Mouse (Mus musculus) 3134 (cell line): ENCODE results near the gene Rft1.
A peak's percentile ranks its signal among the peaks of the same experiment; 100 is the strongest.

Experiments
- DNase-seq: peaks from one replicate; pipeline ENCODE4 v3.0.0-alpha.2; 2011; ENCODE audit warnings: low spot score; ENCODE audit not compliant: insufficient read length; ENCODE audit errors: extremely low read depth

Rft1 gene

GRCm38 (mm10) chr14:30629839-30630238 lies 24.3 kb upstream of the Rft1 start:
- DNase-seq, result no peak

GRCm38 (mm10) chr14:30630811-30631576 lies 23.2 kb upstream of the Rft1 start:
- no peak for DNase-seq

- DNase-seq, result peak; percentile 65
Observed at GRCm38 (mm10) chr14:30631834-30632233, 22.3 kb upstream of the Rft1 start.

- DNase-seq, result no peak
Observed at GRCm38 (mm10) chr14:30633708-30634107, 20.5 kb upstream of the Rft1 start.

- no peak for DNase-seq
Observed at GRCm38 (mm10) chr14:30634418-30634817, 19.7 kb upstream of the Rft1 start.

GRCm38 (mm10) chr14:30635219-30635910 lies 18.8 kb upstream of the Rft1 start:
- peak; percentile 49 for DNase-seq

- no peak for DNase-seq
Observed at GRCm38 (mm10) chr14:30636499-30636898, 17.7 kb upstream of the Rft1 start.

- no peak for DNase-seq
Observed at GRCm38 (mm10) chr14:30637087-30637486, 17.1 kb upstream of the Rft1 start.

- no peak for DNase-seq
Observed at GRCm38 (mm10) chr14:30638009-30638408, 16.2 kb upstream of the Rft1 start.

GRCm38 (mm10) chr14:30638686-30639085 lies 15.5 kb upstream of the Rft1 start:
- no peak for DNase-seq

GRCm38 (mm10) chr14:30641748-30642147 lies 12.4 kb upstream of the Rft1 start:
- DNase-seq, result no peak

- no peak for DNase-seq
Observed at GRCm38 (mm10) chr14:30644026-30644425, 10.1 kb upstream of the Rft1 start.

GRCm38 (mm10) chr14:30645066-30645465 lies 9.1 kb upstream of the Rft1 start:
- DNase-seq, result no peak

- no peak for DNase-seq
Observed at GRCm38 (mm10) chr14:30646486-30646885, 7.7 kb upstream of the Rft1 start.

GRCm38 (mm10) chr14:30648478-30648877 lies 5.7 kb upstream of the Rft1 start:
- peak; percentile 35 for DNase-seq

- DNase-seq, result no peak
Observed at GRCm38 (mm10) chr14:30649745-30650144, 4.4 kb upstream of the Rft1 start.

GRCm38 (mm10) chr14:30650969-30651368 lies 3.2 kb upstream of the Rft1 start:
- peak; percentile 60 for DNase-seq

- no peak for DNase-seq
Observed at GRCm38 (mm10) chr14:30654691-30655228, 600 bp downstream of the Rft1 start.

GRCm38 (mm10) chr14:30655531-30655930 lies 1.4 kb downstream of the Rft1 start:
- no peak for DNase-seq

- no peak for DNase-seq
Observed at GRCm38 (mm10) chr14:30666061-30666460, 11.9 kb downstream of the Rft1 start.

- DNase-seq, result no peak
Observed at GRCm38 (mm10) chr14:30666604-30667003, 12.4 kb downstream of the Rft1 start.

- no peak for DNase-seq
Observed at GRCm38 (mm10) chr14:30670161-30670560, 16.0 kb downstream of the Rft1 start.
